Mouse (Mus musculus): ENCODE results near the gene Cacna1d. TPM values are rescaled to one million over a fixed set of nuclear protein-coding genes. Genes with fewer than 3 reads are reported as not detected.

Gene Cacna1d
- polyA plus RNA-seq, 1 experiment from 2014 or later = 0.36 TPM

DNA sequence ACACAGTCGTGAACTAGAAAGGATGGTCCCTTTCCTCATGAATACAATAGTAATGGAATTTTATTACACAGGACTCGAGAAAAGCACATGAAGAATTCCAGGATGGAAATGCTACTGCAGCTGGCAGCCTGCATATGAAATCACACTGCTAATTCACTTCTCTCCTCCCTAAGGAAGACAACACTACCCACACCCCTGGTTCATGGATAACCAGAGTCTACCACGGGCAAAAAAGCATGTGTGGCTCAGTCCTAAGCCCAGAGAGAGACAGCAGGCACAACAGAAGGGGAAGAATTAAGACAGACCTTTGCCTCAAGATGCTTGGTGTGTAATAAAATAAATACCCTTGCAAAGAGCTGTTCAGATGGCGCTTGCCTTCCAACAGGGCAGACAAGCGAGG lies 218.7 kb downstream of the Cacna1d start:
- Histone ChIP-seq H3K4me3 (ENCODE audit: low read depth, low read length) (no peak overlapping the region), H3K27me3 (ENCODE audit: insufficient read depth, low read length) (no peaks in the 10 kb centered on the region), H3K9me3 (ENCODE audit: low read length) (no peaks in the 10 kb centered on the region), H3K27ac (ENCODE audit: low read depth) (no peak overlapping the region), H3K4me1 (ENCODE audit: insufficient read depth) (no peaks in the 10 kb centered on the region), H3K4me2 (ENCODE audit: low read depth, low read length) (no peak overlapping the region), H3K36me3 (replicated peaks; ENCODE audit: insufficient read depth, low read length) (no peaks in the 10 kb centered on the region), H3K9ac (replicated peaks) (no peak overlapping the region)
- ATAC-seq (no peak), DNase-seq (no peak)
- 71% methylated on average over 5 of the region's 5 CpGs for WGBS (ENCODE audit: insufficient replicate concordance)
- TF ChIP-seq CTCF (IDR thresholded peaks at IDR 0.05; ENCODE audit: low read depth) (no peak), EP300 (IDR thresholded peaks at IDR 0.05; ENCODE audit: low read depth) (no peak)

DNA sequence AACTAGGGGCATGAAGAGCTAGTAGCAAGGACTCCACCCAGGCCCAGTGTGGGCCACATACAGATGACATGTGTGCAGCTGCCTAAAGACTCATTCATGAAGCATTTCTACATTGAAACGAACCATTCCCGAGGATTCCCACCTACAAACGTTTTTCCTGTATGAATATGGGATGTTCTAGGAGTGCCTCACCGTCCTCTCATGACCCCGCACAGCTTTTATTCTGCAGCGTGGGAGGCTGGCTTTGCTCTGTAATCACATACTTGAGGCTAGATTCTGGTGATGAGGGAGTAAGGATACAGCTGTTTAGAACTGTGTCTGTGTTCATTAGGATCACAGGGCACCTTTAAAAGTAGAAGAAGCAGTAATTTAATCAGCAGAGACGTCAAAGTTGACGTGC lies 219.4 kb downstream of the Cacna1d start:
- H3K9me3 ChIP-seq (ENCODE audit: low read length) = no peaks in the 10 kb centered on the region
- no peak overlapping the region for H3K4me3 ChIP-seq (ENCODE audit: low read depth, low read length)
- no peak overlapping the region for H3K9ac ChIP-seq (replicated peaks)
- no peak for ATAC-seq
- no peak for DNase-seq
- H3K36me3 ChIP-seq (replicated peaks; ENCODE audit: insufficient read depth, low read length) = no peaks in the 10 kb centered on the region
- no peak for TF ChIP-seq CTCF (IDR thresholded peaks at IDR 0.05; ENCODE audit: low read depth)
- TF ChIP-seq EP300 (IDR thresholded peaks at IDR 0.05; ENCODE audit: low read depth) = no peak
- H3K4me1 ChIP-seq (ENCODE audit: insufficient read depth) = no peaks in the 10 kb centered on the region
- no peak overlapping the region for H3K27ac ChIP-seq (ENCODE audit: low read depth)
- WGBS (ENCODE audit: insufficient replicate concordance) = 70% methylated on average over 8 of the region's 8 CpGs
- H3K27me3 ChIP-seq (ENCODE audit: insufficient read depth, low read length) = no peaks in the 10 kb centered on the region
- H3K4me2 ChIP-seq (ENCODE audit: low read depth, low read length) = no peak overlapping the region

DNA sequence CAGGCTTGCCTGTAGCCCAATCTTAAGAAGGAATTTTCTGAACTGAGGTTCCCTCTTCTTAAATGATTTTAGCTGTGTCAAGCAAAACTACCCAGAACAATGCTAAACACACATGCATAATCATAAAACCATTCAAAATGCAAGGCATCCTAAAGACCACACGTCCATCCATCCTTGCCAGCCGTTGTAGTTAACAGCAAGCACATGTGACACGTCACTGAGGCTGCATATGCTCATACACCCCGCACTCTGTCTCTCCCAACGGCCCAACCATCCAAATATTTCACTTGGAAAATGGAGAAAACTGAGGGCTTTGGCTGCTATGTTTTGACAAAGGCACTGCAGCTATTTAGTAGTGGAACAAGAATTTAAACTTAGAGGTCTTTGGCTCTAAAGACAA lies 220.9 kb downstream of the Cacna1d start:
- ATAC-seq (no peak), DNase-seq (no peak)
- no peaks in the 10 kb centered on the region for H3K9me3 ChIP-seq (ENCODE audit: low read length)
- H3K4me3 ChIP-seq (ENCODE audit: low read depth, low read length) = no peak overlapping the region
- H3K36me3 ChIP-seq (replicated peaks; ENCODE audit: insufficient read depth, low read length) = no peaks in the 10 kb centered on the region
- H3K9ac ChIP-seq (replicated peaks) = no peak overlapping the region
- TF ChIP-seq EP300 (IDR thresholded peaks at IDR 0.05; ENCODE audit: low read depth) = no peak
- TF ChIP-seq CTCF (IDR thresholded peaks at IDR 0.05; ENCODE audit: low read depth) = no peak
- 64% methylated on average over 5 of the region's 5 CpGs for WGBS (ENCODE audit: insufficient replicate concordance)
- no peak overlapping the region for H3K4me2 ChIP-seq (ENCODE audit: low read depth, low read length)
- H3K4me1 ChIP-seq (ENCODE audit: insufficient read depth) = no peaks in the 10 kb centered on the region
- H3K27me3 ChIP-seq (ENCODE audit: insufficient read depth, low read length) = no peaks in the 10 kb centered on the region
- no peak overlapping the region for H3K27ac ChIP-seq (ENCODE audit: low read depth)

DNA sequence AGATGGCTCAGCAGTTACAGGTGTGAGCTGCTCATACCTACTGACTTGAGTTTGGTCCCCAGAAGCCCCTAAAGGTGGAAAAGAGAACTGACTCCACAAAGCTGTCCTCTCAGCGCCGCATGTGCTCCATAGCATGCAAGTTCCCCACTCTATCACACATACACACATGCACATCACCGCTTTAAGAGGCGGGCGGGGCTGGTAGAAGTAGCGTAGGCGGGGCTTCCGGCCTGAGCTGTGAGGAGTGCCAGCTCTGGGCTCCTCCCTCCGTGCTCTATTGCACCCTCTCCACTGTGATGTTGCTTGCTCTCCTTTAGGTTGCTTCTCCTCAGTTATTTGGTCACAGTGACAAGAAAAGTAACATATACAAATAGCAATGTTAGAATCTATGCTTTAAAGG lies 225.5 kb downstream of the Cacna1d start:
- Histone ChIP-seq H3K27ac (ENCODE audit: low read depth) (no peak overlapping the region), H3K9ac (replicated peaks) (no peak overlapping the region), H3K36me3 (replicated peaks; ENCODE audit: insufficient read depth, low read length) (no peaks in the 10 kb centered on the region), H3K27me3 (ENCODE audit: insufficient read depth, low read length) (no peaks in the 10 kb centered on the region), H3K4me3 (ENCODE audit: low read depth, low read length) (no peak overlapping the region), H3K9me3 (ENCODE audit: low read length) (no peaks in the 10 kb centered on the region), H3K4me2 (ENCODE audit: low read depth, low read length) (no peak overlapping the region), H3K4me1 (ENCODE audit: insufficient read depth) (no peaks in the 10 kb centered on the region)
- DNase-seq = peak; percentile 57
- whole genome bisulfite sequencing (ENCODE audit: insufficient replicate concordance) = 61% methylated on average over 9 of the region's 9 CpGs
- ATAC-seq = peak; percentile 57
- no peak for TF ChIP-seq EP300 (IDR thresholded peaks at IDR 0.05; ENCODE audit: low read depth)
- no peak for TF ChIP-seq CTCF (IDR thresholded peaks at IDR 0.05; ENCODE audit: low read depth)

DNA sequence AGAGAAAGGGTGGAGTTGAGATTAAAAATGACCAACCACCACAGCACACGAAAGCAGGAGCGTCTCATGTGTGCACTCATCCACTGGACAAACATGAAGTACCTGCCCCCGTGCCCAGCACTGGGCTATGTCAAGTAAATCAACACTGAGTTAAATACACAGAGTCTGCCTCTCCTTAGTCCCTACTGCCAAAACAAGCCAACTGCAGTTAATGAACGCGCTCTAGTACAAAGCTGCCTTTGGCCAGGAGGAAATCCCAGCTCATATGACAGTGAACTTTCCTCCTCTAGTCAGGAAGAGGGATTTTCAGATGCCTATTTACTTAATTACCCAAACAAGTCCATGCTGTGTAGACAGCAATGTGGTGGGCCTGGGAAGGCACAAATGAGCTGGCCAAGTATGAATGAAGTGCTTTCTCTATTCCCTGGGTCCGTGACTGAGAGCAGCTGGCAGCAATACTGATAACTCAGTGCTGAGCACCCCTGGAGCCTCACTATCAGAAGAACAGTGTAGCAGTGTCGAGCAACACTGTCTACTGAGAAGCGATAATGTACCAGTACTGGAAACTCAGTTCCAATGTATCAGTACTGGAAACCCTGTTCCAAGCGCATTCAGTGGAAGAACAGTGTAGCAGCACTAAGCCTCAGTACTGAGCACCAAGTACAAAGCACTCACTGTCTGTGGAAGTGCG lies 229.5 kb downstream of the Cacna1d start:
- DNase-seq (no peak), ATAC-seq (peak; percentile 90)
- H3K9me3 ChIP-seq (ENCODE audit: low read length) = no peaks in the 10 kb centered on the region
- peak overlapping the region; percentile 22; the same call in 1 of the 2 replicates for H3K27ac ChIP-seq (ENCODE audit: low read depth)
- no peak for TF ChIP-seq EP300 (IDR thresholded peaks at IDR 0.05; ENCODE audit: low read depth)
- TF ChIP-seq CTCF (IDR thresholded peaks at IDR 0.05; ENCODE audit: low read depth) = no peak
- H3K4me1 ChIP-seq (ENCODE audit: insufficient read depth) = no peaks in the 10 kb centered on the region
- WGBS (ENCODE audit: insufficient replicate concordance) = 68% methylated on average over 10 of the region's 10 CpGs
- no peak overlapping the region for H3K4me2 ChIP-seq (ENCODE audit: low read depth, low read length)
- no peaks in the 10 kb centered on the region for H3K36me3 ChIP-seq (replicated peaks; ENCODE audit: insufficient read depth, low read length)
- no peak overlapping the region for H3K9ac ChIP-seq (replicated peaks)
- H3K4me3 ChIP-seq (ENCODE audit: low read depth, low read length) = no peak overlapping the region
- H3K27me3 ChIP-seq (ENCODE audit: insufficient read depth, low read length) = no peaks in the 10 kb centered on the region

DNA sequence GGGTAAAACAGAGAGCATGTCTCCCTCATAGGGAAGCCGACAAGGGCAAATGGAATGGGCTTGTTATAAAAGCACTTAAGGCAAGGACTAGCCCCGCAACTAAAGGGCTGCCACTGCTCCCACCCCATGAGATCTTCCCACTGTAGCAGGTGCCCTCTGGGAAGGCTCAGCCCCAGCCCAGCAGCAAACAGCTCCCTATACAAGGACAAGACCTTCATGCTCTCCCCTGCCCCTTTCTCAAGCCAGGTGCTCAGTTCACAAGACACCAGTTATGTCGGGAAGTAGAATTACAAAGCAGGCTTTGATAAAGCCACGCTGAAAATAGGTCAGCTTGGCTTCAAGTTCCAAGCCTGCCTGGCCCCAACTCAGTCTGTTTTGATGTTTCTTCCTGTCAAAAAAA lies 233.6 kb downstream of the Cacna1d start:
- WGBS (ENCODE audit: insufficient replicate concordance) = 68% methylated on average over 4 of the region's 4 CpGs
- TF ChIP-seq CTCF (IDR thresholded peaks at IDR 0.05; ENCODE audit: low read depth) = no peak
- TF ChIP-seq EP300 (IDR thresholded peaks at IDR 0.05; ENCODE audit: low read depth) = no peak

More for the DNA sequence above, 233.6 kb downstream of the Cacna1d start:
- no peaks in the 10 kb centered on the region for H3K9me3 ChIP-seq (ENCODE audit: low read length)
- H3K4me3 ChIP-seq (ENCODE audit: low read depth, low read length) = no peak overlapping the region
- DNase-seq (no peak), ATAC-seq (no peak)
- H3K27me3 ChIP-seq (ENCODE audit: insufficient read depth, low read length) = no peaks in the 10 kb centered on the region
- no peaks in the 10 kb centered on the region; the same call in 1 of the 2 replicates for H3K4me1 ChIP-seq (ENCODE audit: insufficient read depth)
- no peak overlapping the region for H3K9ac ChIP-seq (replicated peaks)
- no peaks in the 10 kb centered on the region for H3K36me3 ChIP-seq (replicated peaks; ENCODE audit: insufficient read depth, low read length)
- H3K27ac ChIP-seq (ENCODE audit: low read depth) = no peak overlapping the region
- no peak overlapping the region for H3K4me2 ChIP-seq (ENCODE audit: low read depth, low read length)

Data from liver, postnatal 0 days (tissue).